Mouse (Mus musculus): ENCODE measurements around the gene Pate4.
"Not testable (repeated sequence)": the region's sequence is repeated elsewhere in the genome, so short reads cannot be mapped to it uniquely, and the experiment has no call there.

DNA sequence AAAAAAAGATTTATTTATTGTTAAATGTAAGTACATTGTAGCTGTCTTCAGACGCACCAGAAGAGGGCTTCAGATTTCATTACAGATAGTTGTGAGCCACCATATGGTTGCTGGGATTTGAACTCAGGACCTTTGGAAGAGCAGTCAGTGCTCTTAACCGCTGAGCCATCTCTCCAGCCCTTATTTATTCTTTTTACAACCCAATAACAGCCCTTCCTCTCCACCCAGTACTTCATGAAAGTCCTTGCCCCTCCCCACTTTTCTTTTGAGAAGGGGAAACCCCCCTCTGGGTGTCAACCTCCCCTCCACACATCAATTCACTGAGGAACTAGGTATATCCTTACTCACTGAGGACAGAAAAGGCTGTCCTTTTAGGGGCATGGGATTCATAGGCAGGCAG is 5.0 kb upstream of the Pate4 start:
- TF ChIP-seq ZC3H11A (IDR thresholded peaks at IDR 0.05; ENCODE audit: low read depth, low read length); CTCF (conservative IDR thresholded peaks at IDR 0.05 in 1 of 2, IDR thresholded peaks at IDR 0.05 in 1 of 2; ENCODE audit: low read depth in 2 of 2, low read length in 2 of 2); POLR2A (IDR thresholded peaks at IDR 0.05; ENCODE audit: low read depth, low read length); UBTF (IDR thresholded peaks at IDR 0.05; ENCODE audit: low read depth, low read length); JUND (conservative IDR thresholded peaks at IDR 0.05; ENCODE audit: low read depth, low read length): not testable (repeated sequence)
